Mouse (Mus musculus) ES-Bruce4 (cell line): ENCODE results near the gene Sgcg.

Source experiments
- CTCF ChIP-seq: IDR thresholded peaks from one replicate; pipeline ENCODE4 v1.8.1; 2011; ENCODE audit warnings: low read depth, low read length
- EP300 ChIP-seq: IDR thresholded peaks from 2 replicates; pipeline ENCODE4 v1.6.1; 2011; ENCODE audit warnings: low read depth, low read length; ENCODE audit not compliant: insufficient read depth
- POLR2A ChIP-seq: IDR thresholded peaks from one replicate; pipeline ENCODE4 v1.8.1; 2011; ENCODE audit warnings: low read length; ENCODE audit not compliant: insufficient read depth

GRCm38 (mm10) chr14:61230179-61230578 lies 28.1 kb downstream of the Sgcg start:
- no peak for TF ChIP-seq POLR2A
- no peak for TF ChIP-seq EP300
- TF ChIP-seq CTCF: no peak
